Mouse (Mus musculus): Measurements from ENCODE around the gene Dgcr6.

DNA sequence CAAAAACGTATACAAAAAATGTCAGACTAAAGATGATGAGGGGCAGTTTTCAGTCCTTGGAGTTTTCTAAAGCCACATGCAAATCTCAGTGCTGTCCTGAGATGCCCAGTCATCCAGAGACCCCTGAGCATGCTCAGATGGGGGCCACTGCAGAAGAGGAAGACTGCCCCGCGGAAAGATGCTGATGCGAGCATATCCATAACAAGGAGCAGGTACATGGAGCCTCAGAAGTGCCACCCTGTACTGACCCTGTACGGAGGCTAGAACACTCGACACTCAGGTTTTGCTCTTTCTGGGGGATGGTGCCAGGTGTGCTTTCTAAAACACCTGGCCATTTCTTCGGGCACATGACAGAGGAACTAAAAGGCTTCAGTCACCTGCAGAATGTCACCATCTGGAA is 338 bp upstream of the Dgcr6 start:
- TF ChIP-seq CTCF (IDR thresholded peaks at IDR 0.05; ENCODE audit: insufficient read depth, low read depth, low read length): no peak
- TF ChIP-seq POLR2A (IDR thresholded peaks at IDR 0.05; ENCODE audit: insufficient read depth, low read depth, low read length): no peak
